Mouse (Mus musculus): Measurements from ENCODE around the gene Adm. TPM values are rescaled to one million over a fixed set of nuclear protein-coding genes. Genes with fewer than 3 reads are reported as not detected.

Adm gene
- polyA plus RNA-seq, 1 experiment from 2014 or later = 4.6 TPM

DNA sequence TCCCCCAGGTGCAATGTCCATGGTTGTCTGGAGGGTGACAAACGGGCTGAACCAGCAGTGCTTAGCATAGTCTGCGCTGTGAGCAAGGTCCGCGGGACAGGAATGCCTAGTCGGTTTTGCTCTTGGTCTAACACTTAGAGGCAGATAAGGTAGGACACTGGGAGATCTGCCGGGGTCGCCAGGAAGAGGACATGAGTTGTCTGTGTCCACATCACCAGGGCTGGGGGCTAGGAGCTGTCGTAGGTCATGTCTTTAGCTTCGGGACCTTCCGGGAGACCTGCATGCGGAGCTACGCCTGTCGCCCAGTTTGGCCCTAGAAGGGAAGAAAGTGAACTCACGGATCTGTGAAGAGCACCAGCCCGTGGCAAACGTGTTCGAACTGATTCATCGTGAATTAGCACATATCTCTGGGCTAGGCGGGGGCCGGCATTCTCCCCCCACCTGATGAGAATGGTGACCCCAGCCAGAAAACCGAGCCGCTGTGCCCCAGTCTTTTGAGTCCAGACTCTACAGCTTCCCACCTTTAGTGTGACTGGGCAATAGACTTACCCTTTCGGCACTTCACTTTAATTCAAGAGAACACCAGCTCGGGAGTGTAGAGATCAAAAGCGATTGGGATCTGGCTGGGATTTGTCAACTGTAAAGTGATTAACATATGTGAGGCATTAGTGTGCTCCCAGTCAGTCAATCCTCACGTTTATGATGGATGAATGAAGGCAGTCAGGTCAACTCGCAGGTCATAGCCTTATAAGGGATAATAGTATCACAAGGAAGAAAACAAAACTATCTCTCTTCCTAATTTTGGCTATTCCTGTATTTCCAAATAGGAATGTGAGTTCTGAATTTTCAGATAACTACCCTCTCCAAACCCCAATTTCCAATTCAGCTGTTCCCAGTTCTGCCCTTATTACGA lies 1.0 kb upstream of the Adm start:
- peaks cover 62% of the 10 kb centered on the region for H3K27me3 ChIP-seq (ENCODE audit: control insufficient read depth, insufficient read depth, low read length)
- no peaks in the 10 kb centered on the region for H3K9me3 ChIP-seq (ENCODE audit: control insufficient read depth, low read length)
- no peak overlapping the region for H3K9ac ChIP-seq (ENCODE audit: low read length)
- peak overlapping the region; percentile 72; the same call in 1 of the 2 replicates for H3K4me2 ChIP-seq
- peaks cover 38% of the 10 kb centered on the region for H3K4me1 ChIP-seq (ENCODE audit: control insufficient read depth, insufficient read depth, low read length)
- DNase-seq (ENCODE audit: low spot score, missing footprints) = peak; percentile 94
- no peak for ATAC-seq (ENCODE audit: low FRiP score)
- 4% methylated on average over 28 of the region's 28 CpGs for WGBS
- H3K27ac ChIP-seq (ENCODE audit: low read depth, low read length) = no peak overlapping the region
- H3K4me3 ChIP-seq (ENCODE audit: low read depth, low read length) = no peak overlapping the region
- H3K36me3 ChIP-seq (ENCODE audit: control insufficient read depth, insufficient read depth, low read length) = no peaks in the 10 kb centered on the region

DNA sequence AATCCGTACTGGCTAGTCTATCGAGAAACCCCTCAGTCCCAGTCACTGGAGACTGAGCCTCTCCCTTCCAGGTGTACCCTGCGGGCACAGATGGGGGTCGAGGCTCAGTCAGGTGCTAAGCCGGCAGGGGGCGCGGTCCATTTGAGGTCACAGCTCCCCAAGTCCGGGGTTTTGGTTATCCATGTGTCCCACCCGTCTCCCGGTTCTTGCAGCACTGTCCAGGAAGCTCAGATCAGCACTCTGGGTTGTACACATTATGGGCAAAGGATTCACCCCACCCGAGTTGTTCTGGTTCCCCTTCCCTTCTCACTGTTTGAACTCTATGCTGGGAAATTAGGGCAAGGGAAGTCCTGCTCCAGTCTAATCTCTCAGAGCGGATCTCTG lies 370 bp upstream of the Adm start:
- Histone ChIP-seq H3K9me3 (ENCODE audit: control insufficient read depth, low read length) (no peaks in the 10 kb centered on the region), H3K27ac (ENCODE audit: low read depth, low read length) (no peak overlapping the region), H3K27me3 (ENCODE audit: control insufficient read depth, insufficient read depth, low read length) (peaks cover 64% of the 10 kb centered on the region), H3K4me2 (peak overlapping the region; percentile 72), H3K9ac (ENCODE audit: low read length) (no peak overlapping the region), H3K4me3 (ENCODE audit: low read depth, low read length) (peak overlapping the region; percentile 34; the same call in 1 of the 2 replicates), H3K36me3 (ENCODE audit: control insufficient read depth, insufficient read depth, low read length) (no peaks in the 10 kb centered on the region), H3K4me1 (ENCODE audit: control insufficient read depth, insufficient read depth, low read length) (peaks cover 38% of the 10 kb centered on the region)
- no peak for ATAC-seq (ENCODE audit: low FRiP score)
- under 1% methylated on average over 12 of the region's 12 CpGs for WGBS
- no peak for DNase-seq (ENCODE audit: low spot score, missing footprints)

DNA sequence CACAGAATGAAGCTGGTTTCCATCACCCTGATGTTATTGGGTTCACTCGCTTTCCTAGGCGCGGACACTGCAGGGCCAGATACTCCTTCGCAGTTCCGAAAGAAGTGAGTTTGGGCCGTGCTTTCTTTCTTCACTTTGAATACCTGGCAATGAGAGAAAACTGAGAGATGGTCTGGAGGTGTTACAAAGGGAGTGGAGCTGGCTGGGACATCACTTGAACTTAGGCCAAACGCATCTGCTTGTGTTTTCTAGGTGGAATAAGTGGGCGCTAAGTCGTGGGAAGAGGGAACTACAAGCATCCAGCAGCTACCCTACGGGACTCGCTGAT lies 776 bp downstream of the Adm start:
- H3K27me3 ChIP-seq (ENCODE audit: control insufficient read depth, insufficient read depth, low read length) = peaks cover 64% of the 10 kb centered on the region
- no peak for ATAC-seq (ENCODE audit: low FRiP score)
- DNase-seq (ENCODE audit: low spot score, missing footprints) = peak; percentile 97
- peak overlapping the region; percentile 72 for H3K4me2 ChIP-seq
- no peak overlapping the region for H3K27ac ChIP-seq (ENCODE audit: low read depth, low read length)
- no peaks in the 10 kb centered on the region for H3K9me3 ChIP-seq (ENCODE audit: control insufficient read depth, low read length)
- peak overlapping the region; percentile 34 for H3K4me3 ChIP-seq (ENCODE audit: low read depth, low read length)
- H3K4me1 ChIP-seq (ENCODE audit: control insufficient read depth, insufficient read depth, low read length) = peaks cover 38% of the 10 kb centered on the region
- WGBS = 2% methylated on average over 11 of the region's 11 CpGs
- H3K9ac ChIP-seq (ENCODE audit: low read length) = 0 out of 2 replicates have a peak overlapping the region, but pooled peaks have one; percentile 13
- no peaks in the 10 kb centered on the region for H3K36me3 ChIP-seq (ENCODE audit: control insufficient read depth, insufficient read depth, low read length)

DNA sequence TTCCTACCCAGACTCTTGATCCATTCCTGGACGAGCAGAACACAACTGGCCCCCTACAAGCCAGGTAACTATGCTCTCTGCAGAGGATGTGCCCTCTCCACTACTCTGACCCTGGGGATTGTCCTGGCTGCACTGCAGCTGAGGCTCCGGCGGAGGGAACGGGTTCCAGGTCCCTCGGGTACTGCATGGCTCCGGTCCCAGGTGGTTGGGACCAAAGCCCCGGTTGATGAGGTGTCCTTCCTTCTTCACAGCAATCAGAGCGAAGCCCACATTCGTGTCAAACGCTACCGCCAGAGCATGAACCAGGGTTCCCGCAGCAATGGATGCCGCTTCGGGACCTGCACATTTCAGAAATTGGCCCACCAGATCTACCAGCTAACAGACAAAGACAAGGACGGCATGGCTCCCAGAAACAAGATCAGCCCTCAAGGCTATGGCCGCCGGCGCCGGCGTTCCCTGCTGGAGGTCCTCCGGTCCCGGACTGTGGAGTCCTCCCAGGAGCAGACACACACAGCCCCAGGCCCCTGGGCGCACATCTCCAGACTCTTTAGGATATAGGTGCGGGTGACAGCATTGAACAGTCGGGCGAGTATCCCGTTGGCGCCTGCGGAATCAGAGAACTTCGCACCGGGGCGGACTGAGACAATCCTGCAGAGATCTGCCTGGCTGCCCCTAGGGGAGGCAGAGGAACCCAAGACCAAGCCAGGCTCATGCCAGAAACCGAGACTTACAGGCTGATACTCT lies 1.3 kb downstream of the Adm start:
- Histone ChIP-seq H3K9me3 (ENCODE audit: control insufficient read depth, low read length) (no peaks in the 10 kb centered on the region), H3K27ac (ENCODE audit: low read depth, low read length) (no peak overlapping the region), H3K9ac (ENCODE audit: low read length) (peak overlapping the region; percentile 56), H3K27me3 (ENCODE audit: control insufficient read depth, insufficient read depth, low read length) (peaks cover 64% of the 10 kb centered on the region), H3K4me3 (ENCODE audit: low read depth, low read length) (peak overlapping the region; percentile 34), H3K4me2 (peak overlapping the region; percentile 72), H3K36me3 (ENCODE audit: control insufficient read depth, insufficient read depth, low read length) (no peaks in the 10 kb centered on the region), H3K4me1 (ENCODE audit: control insufficient read depth, insufficient read depth, low read length) (peaks cover 38% of the 10 kb centered on the region)
- ATAC-seq (ENCODE audit: low FRiP score) (no peak), DNase-seq (ENCODE audit: low spot score, missing footprints) (no peak)
- under 1% methylated on average over 33 of the region's 33 CpGs for WGBS

DNA sequence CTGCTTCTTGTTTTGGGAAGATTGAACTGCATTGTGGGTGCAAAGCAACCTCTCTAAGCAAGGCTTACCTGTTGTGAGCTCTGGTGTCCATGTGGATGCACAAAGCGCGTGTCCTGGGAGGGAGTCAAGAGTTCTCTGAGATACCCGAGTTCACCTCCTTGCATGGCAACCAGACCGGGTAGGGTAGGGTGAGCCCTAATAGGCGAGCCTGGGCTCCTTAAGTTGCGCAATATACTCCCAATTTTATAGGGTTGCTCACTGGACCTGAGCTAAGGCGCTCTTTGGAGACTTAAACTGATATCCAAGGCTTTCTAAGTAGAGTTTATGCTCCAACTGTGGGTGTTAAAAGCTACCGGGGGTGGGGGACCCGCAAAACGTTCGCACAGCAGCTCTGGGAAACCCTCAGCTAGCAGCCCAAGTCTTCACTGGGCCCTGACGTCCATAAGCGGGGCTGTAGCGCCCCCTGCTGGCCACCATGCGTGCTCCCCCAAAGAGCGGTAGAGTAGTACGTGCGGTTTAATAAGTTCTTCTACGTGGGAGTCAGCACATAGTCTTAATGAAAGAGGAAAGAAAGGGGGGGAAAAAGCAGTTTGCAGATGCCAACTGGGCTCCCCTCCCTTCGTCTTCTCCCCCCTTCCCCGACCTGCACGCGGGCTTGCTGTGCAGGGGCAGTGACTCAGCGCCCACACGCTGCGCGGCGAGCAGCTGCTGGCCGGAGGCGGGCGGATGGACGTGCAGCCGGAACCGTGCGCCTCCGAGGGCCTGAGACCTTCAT lies 2.6 kb downstream of the Adm start:
- ATAC-seq (ENCODE audit: low FRiP score) (peak; percentile 88), DNase-seq (ENCODE audit: low spot score, missing footprints) (peak; percentile 99)
- peak overlapping the region; percentile 27 for H3K4me3 ChIP-seq (ENCODE audit: low read depth, low read length)
- no peak overlapping the region for H3K27ac ChIP-seq (ENCODE audit: low read depth, low read length)
- H3K4me2 ChIP-seq = peak overlapping the region; percentile 45
- H3K9ac ChIP-seq (ENCODE audit: low read length) = peak overlapping the region; percentile 53; the same call in 1 of the 2 replicates
- H3K9me3 ChIP-seq (ENCODE audit: control insufficient read depth, low read length) = no peaks in the 10 kb centered on the region
- peaks cover 57% of the 10 kb centered on the region for H3K27me3 ChIP-seq (ENCODE audit: control insufficient read depth, insufficient read depth, low read length)
- WGBS = under 1% methylated on average over 36 of the region's 36 CpGs
- no peaks in the 10 kb centered on the region for H3K36me3 ChIP-seq (ENCODE audit: control insufficient read depth, insufficient read depth, low read length)
- peaks cover 38% of the 10 kb centered on the region for H3K4me1 ChIP-seq (ENCODE audit: control insufficient read depth, insufficient read depth, low read length)

DNA sequence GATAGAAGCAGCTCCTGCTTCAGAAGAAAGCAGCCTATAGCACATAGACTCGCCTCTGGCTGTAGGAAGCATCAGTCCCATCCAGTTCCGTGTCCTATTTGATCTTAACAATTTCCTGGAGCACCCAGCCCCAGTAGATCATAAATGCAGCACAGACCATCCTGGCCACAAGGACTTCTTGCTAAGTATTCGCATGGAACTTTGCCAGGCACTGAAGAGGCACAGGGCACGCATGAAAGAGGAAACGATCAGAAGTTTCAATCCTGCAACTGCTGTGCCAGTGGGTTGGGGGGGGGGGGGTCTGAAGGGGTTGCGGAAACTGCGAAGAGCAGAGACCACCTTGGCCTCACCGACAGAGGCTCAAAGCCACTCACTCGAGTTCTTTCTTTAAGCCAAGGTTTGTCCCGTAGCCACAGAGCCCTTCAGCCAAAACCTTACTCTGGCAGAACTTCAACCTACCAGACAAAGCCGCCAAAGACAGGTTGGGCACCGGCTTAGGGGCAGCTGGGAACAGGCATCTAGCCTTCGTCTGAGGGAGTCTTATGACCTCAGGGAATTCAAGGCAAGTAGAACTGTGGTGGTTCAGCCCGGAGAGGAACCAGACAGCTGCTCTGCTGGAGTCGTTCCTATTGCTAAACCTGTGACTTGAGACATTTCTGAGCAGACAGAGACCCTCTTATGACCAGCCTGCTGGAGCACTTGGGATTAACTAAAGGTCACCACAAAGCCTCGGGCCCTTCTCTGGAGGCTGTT lies 3.9 kb downstream of the Adm start:
- no peaks in the 10 kb centered on the region for H3K36me3 ChIP-seq (ENCODE audit: control insufficient read depth, insufficient read depth, low read length)
- peaks cover 35% of the 10 kb centered on the region for H3K4me1 ChIP-seq (ENCODE audit: control insufficient read depth, insufficient read depth, low read length)
- H3K27ac ChIP-seq (ENCODE audit: low read depth, low read length) = no peak overlapping the region
- WGBS = 79% methylated on average over 16 of the region's 16 CpGs
- no peaks in the 10 kb centered on the region for H3K9me3 ChIP-seq (ENCODE audit: control insufficient read depth, low read length)
- no peak overlapping the region for H3K4me2 ChIP-seq
- ATAC-seq (ENCODE audit: low FRiP score) (no peak), DNase-seq (ENCODE audit: low spot score, missing footprints) (no peak)
- H3K4me3 ChIP-seq (ENCODE audit: low read depth, low read length) = no peak overlapping the region
- H3K27me3 ChIP-seq (ENCODE audit: control insufficient read depth, insufficient read depth, low read length) = peaks cover 45% of the 10 kb centered on the region
- no peak overlapping the region for H3K9ac ChIP-seq (ENCODE audit: low read length)

DNA sequence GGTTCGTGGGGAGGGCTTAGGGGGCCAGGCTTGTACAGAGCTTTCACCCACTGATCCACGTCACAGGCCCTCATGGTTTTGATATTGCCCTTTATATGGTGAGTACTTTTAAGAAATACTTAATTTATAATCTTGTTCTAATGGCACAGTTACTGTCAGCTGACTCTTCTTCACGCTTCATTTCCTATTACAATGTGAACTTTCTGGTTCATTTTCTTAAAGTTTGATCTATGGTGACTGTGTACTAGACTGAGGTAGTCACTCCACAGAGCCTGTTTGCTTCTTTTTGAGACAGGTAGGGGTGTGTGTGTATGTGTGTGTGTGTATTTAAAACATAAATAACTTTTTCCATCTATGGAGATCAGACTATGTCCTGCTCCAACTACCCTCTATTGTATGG lies 8.5 kb downstream of the Adm start:
- Histone ChIP-seq H3K4me1 (ENCODE audit: control insufficient read depth, insufficient read depth, low read length) (peaks cover 3% of the 10 kb centered on the region; the same call in 1 of the 2 replicates), H3K27ac (ENCODE audit: low read depth, low read length) (no peak overlapping the region), H3K36me3 (ENCODE audit: control insufficient read depth, insufficient read depth, low read length) (no peaks in the 10 kb centered on the region), H3K27me3 (ENCODE audit: control insufficient read depth, insufficient read depth, low read length) (peaks cover 5% of the 10 kb centered on the region; the same call in 1 of the 2 replicates), H3K4me3 (ENCODE audit: low read depth, low read length) (no peak overlapping the region), H3K9ac (ENCODE audit: low read length) (no peak overlapping the region), H3K9me3 (ENCODE audit: control insufficient read depth, low read length) (no peaks in the 10 kb centered on the region), H3K4me2 (no peak overlapping the region)
- DNase-seq (ENCODE audit: low spot score, missing footprints) (no peak), ATAC-seq (ENCODE audit: low FRiP score) (no peak)
- WGBS = 76% methylated on average over 3 of the region's 3 CpGs

DNA sequence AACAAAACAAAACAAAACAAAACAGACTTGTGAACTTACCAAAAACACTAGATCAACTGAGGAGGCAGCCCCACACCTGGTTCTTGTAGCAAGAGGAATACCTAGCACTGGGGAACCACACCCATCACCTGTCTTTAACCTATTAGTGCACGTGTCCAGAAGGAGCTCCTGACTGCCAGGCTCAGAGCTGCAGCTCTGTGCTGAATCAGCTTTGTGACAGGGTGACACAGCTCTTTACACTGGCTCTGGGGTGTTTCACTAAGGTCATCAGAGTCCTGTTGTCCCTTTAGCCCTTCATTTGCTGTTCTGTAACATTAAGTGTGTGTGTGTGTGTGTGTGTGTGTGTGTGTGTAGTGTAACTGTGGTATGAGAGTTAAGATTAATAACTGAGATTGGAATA lies 9.1 kb downstream of the Adm start:
- Histone ChIP-seq H3K4me3 (ENCODE audit: low read depth, low read length) (no peak overlapping the region), H3K4me2 (no peak overlapping the region), H3K27me3 (ENCODE audit: control insufficient read depth, insufficient read depth, low read length) (0 out of 2 replicates have a peak, but pooled peaks cover under 1% of the 10 kb centered on the region), H3K4me1 (ENCODE audit: control insufficient read depth, insufficient read depth, low read length) (peaks cover 3% of the 10 kb centered on the region; the same call in 1 of the 2 replicates), H3K9ac (ENCODE audit: low read length) (no peak overlapping the region), H3K9me3 (ENCODE audit: control insufficient read depth, low read length) (no peaks in the 10 kb centered on the region), H3K27ac (ENCODE audit: low read depth, low read length) (no peak overlapping the region), H3K36me3 (ENCODE audit: control insufficient read depth, insufficient read depth, low read length) (no peaks in the 10 kb centered on the region)
- DNase-seq (ENCODE audit: low spot score, missing footprints) (no peak), ATAC-seq (ENCODE audit: low FRiP score) (no peak)
- WGBS = 44% methylated on average over 1 of the region's 1 CpGs
